Mouse (Mus musculus): ENCODE measurements around the gene Ankrd6. TPM values are rescaled to one million over a fixed set of nuclear protein-coding genes. Genes with fewer than 3 reads are reported as not detected.
A peak's percentile ranks its signal among the peaks of the same experiment; 100 is the strongest.
"Not testable (repeated sequence)": the region's sequence is repeated elsewhere in the genome, so short reads cannot be mapped to it uniquely, and the experiment has no call there.

Gene Ankrd6
- polyA plus RNA-seq, 1 experiment from 2014 or later: 12.2 TPM

DNA sequence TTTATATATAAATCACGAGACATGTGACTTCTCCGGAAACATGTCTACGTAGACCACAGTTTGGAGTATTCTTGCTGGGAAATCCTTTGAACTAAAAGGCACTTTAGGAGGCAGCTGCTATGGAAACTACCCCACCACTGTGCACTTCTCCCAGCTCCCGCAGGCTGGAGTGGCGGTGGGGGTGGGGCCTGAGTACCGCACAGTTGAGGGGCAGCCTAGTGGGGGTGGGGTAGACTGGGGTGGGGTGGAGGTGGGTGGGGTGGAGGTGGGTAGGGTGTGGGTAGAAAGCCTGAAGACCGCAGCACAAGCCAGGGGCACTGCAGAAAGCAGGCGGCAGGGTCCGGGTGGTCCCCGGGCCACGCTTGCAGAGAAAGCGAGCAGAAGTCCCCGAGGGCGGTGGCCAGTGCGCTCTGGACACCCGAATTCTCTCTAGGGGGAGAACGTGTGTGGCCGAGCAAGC is 32.1 kb upstream of the Ankrd6 start, which contains the start of gene Rragd:
Gene Rragd (plus strand): TSS at position 322 of the 460 bp plus-strand sequence.
- peak; percentile 79 for DNase-seq (ENCODE audit: low spot score)
- no peaks in the 10 kb centered on the region for H3K36me3 ChIP-seq (replicated peaks)
- H3K27ac ChIP-seq (replicated peaks): peak within 1 kb of the TSS; percentile 97
- WGBS: under 1% methylated on average over 18 of the region's 18 CpGs
- peak within 1 kb of the TSS; percentile 95 for H3K4me3 ChIP-seq
- no peaks in the 10 kb centered on the region for H3K9me3 ChIP-seq
- peaks cover 53% of the 10 kb centered on the region for H3K4me1 ChIP-seq
- peaks cover 22% of the 10 kb centered on the region for H3K27me3 ChIP-seq (replicated peaks; ENCODE audit: low read depth, poor library complexity, severe bottlenecking)

DNA sequence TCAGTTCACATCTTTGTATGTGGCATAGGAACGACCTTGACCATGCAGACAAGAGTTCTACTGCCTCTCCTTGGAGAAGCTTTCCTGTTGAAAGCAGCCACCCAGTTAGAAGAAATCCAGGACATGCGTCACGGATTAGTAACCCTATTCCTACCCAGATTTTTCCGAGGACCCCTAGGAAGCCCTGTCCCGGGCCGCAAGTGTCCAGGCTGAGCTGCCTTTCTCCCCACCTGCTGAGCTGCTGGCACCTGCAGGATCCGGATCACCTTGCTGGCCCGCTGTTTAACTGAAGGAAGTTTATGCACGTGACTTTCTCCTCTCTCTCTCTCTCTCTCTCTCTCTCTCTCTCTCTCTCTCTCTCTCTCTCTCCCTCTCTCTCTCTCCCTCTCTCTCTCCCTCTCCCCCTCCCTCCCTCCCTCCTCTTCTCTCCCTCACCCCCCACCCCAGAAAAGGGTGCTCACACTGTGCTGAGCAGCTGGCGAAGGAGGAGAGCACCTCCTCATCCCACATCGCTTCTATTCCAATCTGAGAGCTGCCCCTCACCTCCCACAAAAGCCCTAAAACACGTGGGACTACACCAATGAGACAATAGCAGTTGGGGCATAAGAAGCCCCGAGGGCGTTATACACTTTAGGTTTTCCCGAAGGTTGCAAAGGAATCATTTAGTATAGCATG is 31.5 kb upstream of the Ankrd6 start:
- Histone ChIP-seq H3K9me3 (no peaks in the 10 kb centered on the region), H3K36me3 (replicated peaks) (no peaks in the 10 kb centered on the region), H3K4me1 (peaks cover 53% of the 10 kb centered on the region), H3K27ac (replicated peaks) (peak overlapping the region; percentile 97), H3K27me3 (replicated peaks; ENCODE audit: low read depth, poor library complexity, severe bottlenecking) (peaks cover 22% of the 10 kb centered on the region), H3K4me3 (peak overlapping the region; percentile 95)
- DNase-seq (ENCODE audit: low spot score): peak; percentile 44
- 3% methylated on average over 15 of the region's 15 CpGs for WGBS

DNA sequence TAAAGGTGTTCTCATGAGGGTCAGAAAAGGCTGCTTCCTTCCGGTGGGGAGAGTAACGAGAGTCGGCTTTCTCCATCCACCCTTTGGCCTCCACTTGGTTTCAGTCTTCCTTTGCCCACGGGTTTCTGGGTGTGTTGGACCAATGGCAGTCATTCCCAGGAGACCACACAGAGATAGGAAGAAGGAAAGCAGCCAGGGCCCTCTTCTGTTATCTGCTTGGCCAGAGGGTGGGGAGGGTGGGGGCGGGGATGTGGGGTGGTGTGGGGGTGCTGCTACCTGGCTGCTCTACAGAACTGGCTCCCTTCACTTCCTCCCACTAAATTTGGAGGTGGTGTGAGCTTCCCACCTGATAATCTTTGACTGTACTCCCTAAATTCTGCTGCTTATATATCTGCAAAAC is 31.0 kb upstream of the Ankrd6 start:
- 14% methylated on average over 5 of the region's 5 CpGs for WGBS
- Histone ChIP-seq H3K9me3 (no peaks in the 10 kb centered on the region), H3K4me1 (peaks cover 49% of the 10 kb centered on the region), H3K27me3 (replicated peaks; ENCODE audit: low read depth, poor library complexity, severe bottlenecking) (peaks cover 22% of the 10 kb centered on the region), H3K36me3 (replicated peaks) (no peaks in the 10 kb centered on the region), H3K27ac (replicated peaks) (peak overlapping the region; percentile 97; the same call in 1 of the 2 replicates), H3K4me3 (peak overlapping the region; percentile 95; the same call in 1 of the 2 replicates)
- DNase-seq (ENCODE audit: low spot score): no peak

DNA sequence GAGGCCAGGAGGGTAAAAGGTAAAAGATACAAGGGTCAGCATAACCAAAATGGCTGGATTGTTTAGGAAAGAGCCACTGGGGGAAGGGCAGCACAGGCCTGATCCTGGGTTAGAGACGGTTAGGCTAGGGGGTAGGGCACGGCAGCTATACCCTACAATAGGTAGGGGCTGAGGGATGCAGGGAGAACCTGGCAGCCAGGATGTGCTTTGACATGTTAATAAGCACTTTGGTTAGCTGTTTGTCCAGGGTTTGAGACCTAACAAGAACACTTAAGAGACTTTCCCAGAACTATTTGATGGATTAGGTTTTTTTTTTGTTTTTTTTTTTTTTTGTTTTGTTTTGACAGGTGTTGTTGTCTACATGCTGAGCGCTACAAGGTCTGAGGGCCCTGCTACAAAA is 29.4 kb upstream of the Ankrd6 start:
- Histone ChIP-seq H3K27ac (replicated peaks) (no peak overlapping the region), H3K4me3 (no peak overlapping the region), H3K36me3 (replicated peaks) (no peaks in the 10 kb centered on the region), H3K9me3 (no peaks in the 10 kb centered on the region), H3K4me1 (peaks cover 35% of the 10 kb centered on the region), H3K27me3 (replicated peaks; ENCODE audit: low read depth, poor library complexity, severe bottlenecking) (peaks cover 22% of the 10 kb centered on the region)
- DNase-seq (ENCODE audit: low spot score): no peak
- WGBS: 49% methylated on average over 3 of the region's 3 CpGs

DNA sequence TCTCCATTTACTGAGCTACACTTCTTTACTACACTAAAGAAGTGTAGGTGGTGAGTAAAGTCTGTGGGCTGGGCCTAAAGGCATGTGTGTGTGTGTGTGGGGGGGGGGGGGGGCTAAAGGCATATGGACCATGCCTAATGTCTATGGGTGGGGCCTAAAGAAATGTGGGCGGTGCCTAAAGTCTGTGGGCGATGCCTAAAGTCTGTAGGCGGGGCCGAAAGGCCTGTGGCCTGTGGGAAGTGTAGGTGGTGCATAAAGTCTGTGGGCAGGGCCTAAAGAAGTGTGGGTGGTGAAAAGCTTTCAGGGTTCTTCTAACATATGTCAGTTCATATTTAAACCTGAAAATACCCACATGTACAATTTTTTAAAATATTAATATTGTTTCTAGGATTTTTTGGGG is 26.7 kb upstream of the Ankrd6 start:
- Histone ChIP-seq H3K4me3 (no peak overlapping the region), H3K27ac (replicated peaks) (no peak overlapping the region), H3K27me3 (replicated peaks; ENCODE audit: low read depth, poor library complexity, severe bottlenecking) (peaks cover 19% of the 10 kb centered on the region), H3K4me1 (peaks cover 12% of the 10 kb centered on the region), H3K36me3 (replicated peaks) (no peaks in the 10 kb centered on the region), H3K9me3 (peaks cover 17% of the 10 kb centered on the region)
- DNase-seq (ENCODE audit: low spot score): no peak
- 90% methylated on average over 4 of the region's 4 CpGs for WGBS

DNA sequence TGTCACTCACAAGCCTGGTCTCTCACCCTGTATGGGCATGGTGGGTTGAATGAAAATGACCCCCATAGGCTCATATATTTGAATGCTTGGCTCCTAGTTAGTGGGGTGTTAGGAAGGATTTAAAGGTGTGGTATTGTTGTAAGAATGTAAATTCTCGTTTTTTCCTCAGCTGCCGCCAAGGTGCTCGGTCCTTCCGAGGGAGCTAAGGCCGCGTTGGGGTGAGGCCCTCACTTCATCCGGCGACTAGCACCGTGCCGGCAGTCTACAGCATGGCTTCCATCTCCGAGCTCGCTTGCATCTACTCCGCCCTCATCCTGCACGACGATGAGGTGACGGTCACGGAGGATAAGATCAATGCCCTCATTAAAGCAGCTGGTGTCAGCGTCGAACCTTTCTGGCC is 14.0 kb upstream of the Ankrd6 start:
- H3K4me3 ChIP-seq; H3K27ac ChIP-seq (replicated peaks); H3K36me3 ChIP-seq (replicated peaks); DNase-seq (ENCODE audit: low spot score); H3K4me1 ChIP-seq; H3K27me3 ChIP-seq (replicated peaks; ENCODE audit: low read depth, poor library complexity, severe bottlenecking); H3K9me3 ChIP-seq: not testable (repeated sequence)
- WGBS: 90% methylated on average over 19 of the region's 19 CpGs

DNA sequence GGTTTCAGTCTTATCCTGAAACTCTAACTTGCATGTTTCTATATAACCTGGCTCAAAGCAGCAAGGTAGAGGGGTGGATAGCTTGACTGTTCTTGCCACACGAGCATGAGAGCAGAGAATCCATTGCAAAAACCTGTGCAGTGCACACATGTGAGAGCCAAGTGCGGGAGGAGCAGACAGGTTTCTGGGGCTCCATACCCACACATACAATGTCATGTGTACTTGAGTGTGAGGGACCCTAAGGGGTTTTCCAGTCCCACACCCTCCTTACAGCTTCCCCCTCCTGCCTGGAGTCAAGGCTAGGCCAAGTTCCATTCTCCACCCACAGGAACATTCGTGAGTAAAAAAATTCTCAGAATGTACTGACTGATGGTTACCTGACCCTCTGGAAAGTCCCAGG is 10.8 kb upstream of the Ankrd6 start:
- Histone ChIP-seq H3K27ac (replicated peaks) (no peak overlapping the region), H3K4me3 (no peak overlapping the region), H3K4me1 (no peaks in the 10 kb centered on the region), H3K9me3 (no peaks in the 10 kb centered on the region), H3K36me3 (replicated peaks) (no peaks in the 10 kb centered on the region), H3K27me3 (replicated peaks; ENCODE audit: low read depth, poor library complexity, severe bottlenecking) (no peaks in the 10 kb centered on the region)
- no peak for DNase-seq (ENCODE audit: low spot score)
- 80% methylated on average over 3 of the region's 3 CpGs for WGBS

DNA sequence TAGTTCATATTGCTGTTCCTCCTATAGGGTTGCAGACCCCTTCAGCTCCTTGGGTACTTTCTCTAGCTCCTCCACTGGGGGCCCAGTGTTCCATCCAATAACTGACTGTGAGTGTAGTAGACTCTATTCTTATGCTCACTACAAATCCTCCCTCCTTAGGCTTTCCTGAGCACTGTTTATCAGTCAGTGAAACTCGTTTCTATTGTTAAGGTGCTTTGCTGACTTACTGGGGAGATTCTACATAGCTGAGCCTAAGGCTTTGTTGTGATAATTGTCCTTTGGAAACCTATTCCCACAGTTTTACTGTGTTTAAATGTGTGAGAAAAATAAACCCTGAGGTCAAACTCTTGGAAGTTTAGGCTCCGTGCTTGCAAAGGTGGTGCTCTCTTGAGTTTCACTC is 5.8 kb upstream of the Ankrd6 start:
- 38% methylated on average over 2 of the region's 2 CpGs for WGBS
- no peak for DNase-seq (ENCODE audit: low spot score)

DNA sequence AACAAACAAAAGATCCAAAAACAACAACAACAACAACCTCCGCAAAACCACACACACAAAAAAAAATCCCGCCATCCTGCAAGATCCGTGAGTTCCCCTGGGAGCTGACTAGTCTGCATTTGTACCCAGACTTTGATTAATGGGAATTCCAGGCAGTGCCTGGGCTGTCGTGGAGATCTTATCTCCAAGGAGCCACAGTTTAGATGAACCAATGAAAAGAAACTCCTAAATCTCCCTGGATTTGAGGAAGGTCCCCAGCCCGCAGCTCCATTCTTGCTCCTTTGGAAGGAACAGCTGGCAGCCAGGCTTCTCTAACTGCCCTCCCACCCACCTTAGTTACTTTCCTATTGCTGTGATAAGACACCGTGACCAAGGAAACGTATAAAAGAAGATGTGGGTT is 2.0 kb upstream of the Ankrd6 start:
- peak overlapping the region; percentile 82; the same call in 1 of the 2 replicates for H3K4me3 ChIP-seq
- 27% methylated on average over 7 of the region's 7 CpGs for WGBS

More for the DNA sequence above, 5.8 kb upstream of the Ankrd6 start:
- no peak overlapping the region for H3K27ac ChIP-seq (replicated peaks)
- H3K27me3 ChIP-seq (replicated peaks; ENCODE audit: low read depth, poor library complexity, severe bottlenecking): peaks cover 11% of the 10 kb centered on the region
- peaks cover 15% of the 10 kb centered on the region for H3K4me1 ChIP-seq
- no peaks in the 10 kb centered on the region for H3K9me3 ChIP-seq
- no peak overlapping the region for H3K4me3 ChIP-seq
- no peaks in the 10 kb centered on the region for H3K36me3 ChIP-seq (replicated peaks)

DNA sequence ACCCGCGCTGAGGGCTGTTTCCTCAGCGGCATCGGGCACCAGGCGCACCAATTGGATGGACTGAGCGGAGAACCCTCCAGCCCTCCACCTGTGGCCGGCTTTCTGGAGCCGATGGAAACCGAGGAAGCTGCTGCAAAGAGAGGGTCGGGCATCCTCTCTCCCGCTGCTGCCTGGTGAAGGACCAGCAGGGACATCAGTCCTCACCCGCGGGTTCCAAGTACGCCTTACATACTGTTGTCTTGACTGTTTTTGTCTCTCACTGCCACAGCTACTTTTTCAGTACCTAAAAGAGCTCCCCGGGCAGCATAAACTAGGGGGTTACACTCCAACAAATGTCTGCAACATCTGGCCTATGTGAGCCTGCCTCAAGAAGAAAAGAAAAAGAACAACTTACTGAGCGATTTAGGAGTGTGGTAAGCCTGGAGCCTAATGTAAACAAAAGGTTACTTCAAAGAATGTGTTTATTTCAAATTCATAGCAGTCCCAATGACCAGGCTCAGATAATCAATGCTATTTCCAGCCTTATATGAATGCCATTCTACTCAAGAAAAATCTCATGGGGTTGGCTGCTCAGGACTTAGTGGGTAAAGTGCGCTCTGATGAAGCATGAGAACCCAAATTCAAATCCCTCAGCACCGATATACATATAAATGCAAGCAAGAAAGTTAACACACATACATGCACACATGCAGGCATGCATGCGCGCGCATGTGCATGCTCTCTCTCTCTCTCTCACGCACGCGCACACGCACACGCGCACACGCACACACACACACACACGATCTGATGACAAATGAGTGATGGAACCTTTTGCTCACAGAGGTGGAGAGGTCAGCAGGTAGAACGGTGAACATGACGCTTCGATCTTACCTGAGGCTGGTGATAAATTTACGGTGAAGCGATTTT is 647 bp upstream of the Ankrd6 start:
- no peaks in the 10 kb centered on the region for H3K36me3 ChIP-seq (replicated peaks)
- DNase-seq (ENCODE audit: low spot score): peak; percentile 48
- peaks cover 45% of the 10 kb centered on the region for H3K4me1 ChIP-seq
- H3K4me3 ChIP-seq: peak overlapping the region; percentile 82
- WGBS: 5% methylated on average over 34 of the region's 34 CpGs
- H3K27me3 ChIP-seq (replicated peaks; ENCODE audit: low read depth, poor library complexity, severe bottlenecking): peaks cover 17% of the 10 kb centered on the region
- no peaks in the 10 kb centered on the region for H3K9me3 ChIP-seq
- H3K27ac ChIP-seq (replicated peaks): peak overlapping the region; percentile 85

More for the DNA sequence above, 2.0 kb upstream of the Ankrd6 start:
- peaks cover 41% of the 10 kb centered on the region for H3K4me1 ChIP-seq
- no peak overlapping the region for H3K27ac ChIP-seq (replicated peaks)
- DNase-seq (ENCODE audit: low spot score): no peak
- H3K9me3 ChIP-seq: no peaks in the 10 kb centered on the region
- peaks cover 17% of the 10 kb centered on the region for H3K27me3 ChIP-seq (replicated peaks; ENCODE audit: low read depth, poor library complexity, severe bottlenecking)
- no peaks in the 10 kb centered on the region for H3K36me3 ChIP-seq (replicated peaks)

DNA sequence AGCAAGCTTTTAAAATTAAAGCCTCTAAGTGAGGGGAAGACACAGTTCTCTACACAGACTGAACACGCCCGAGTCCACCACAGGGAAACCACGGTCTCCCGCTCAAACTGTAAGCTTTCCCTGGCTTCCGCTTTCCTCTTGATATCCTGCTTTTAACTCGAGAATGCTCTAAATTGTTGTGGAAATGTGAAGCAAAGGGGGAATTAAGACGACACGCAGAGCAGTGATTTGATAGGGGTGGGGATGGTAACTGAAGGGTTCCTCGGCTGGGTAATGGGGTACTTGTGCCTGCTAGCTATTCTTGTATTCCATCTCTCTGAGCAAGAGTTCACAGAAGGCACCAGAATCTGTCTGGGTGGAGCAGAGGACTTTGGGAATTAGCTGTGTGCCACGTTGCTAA is 1.9 kb downstream of the Ankrd6 start:
- 53% methylated on average over 10 of the region's 10 CpGs for WGBS
- Histone ChIP-seq H3K36me3 (replicated peaks) (no peaks in the 10 kb centered on the region), H3K27me3 (replicated peaks; ENCODE audit: low read depth, poor library complexity, severe bottlenecking) (peaks cover 17% of the 10 kb centered on the region), H3K27ac (replicated peaks) (no peak overlapping the region), H3K9me3 (no peaks in the 10 kb centered on the region), H3K4me3 (no peak overlapping the region), H3K4me1 (peaks cover 45% of the 10 kb centered on the region)
- no peak for DNase-seq (ENCODE audit: low spot score)

DNA sequence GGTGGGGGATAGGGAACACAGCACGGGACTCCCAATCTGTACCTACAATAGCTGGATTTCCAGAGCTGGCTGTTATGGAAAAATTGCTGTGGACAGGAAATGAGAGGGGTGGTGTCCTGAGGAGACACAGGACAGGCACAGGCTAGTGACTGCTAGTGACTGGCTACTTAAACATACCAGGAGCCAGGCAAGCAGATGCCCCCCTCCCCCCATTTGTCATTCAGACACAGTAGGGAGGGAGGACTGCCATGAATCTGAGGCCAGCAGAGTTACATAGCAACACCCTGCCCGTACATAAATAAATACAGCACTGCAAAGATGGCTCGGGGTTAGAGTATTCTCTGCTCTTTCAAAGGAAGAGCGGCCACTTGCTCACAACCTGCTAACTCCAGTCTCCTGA is 3.0 kb downstream of the Ankrd6 start:
- Histone ChIP-seq H3K9me3 (no peaks in the 10 kb centered on the region), H3K27ac (replicated peaks) (peak overlapping the region; percentile 15; the same call in 1 of the 2 replicates), H3K36me3 (replicated peaks) (no peaks in the 10 kb centered on the region), H3K27me3 (replicated peaks; ENCODE audit: low read depth, poor library complexity, severe bottlenecking) (peaks cover 13% of the 10 kb centered on the region), H3K4me3 (no peak overlapping the region), H3K4me1 (peaks cover 42% of the 10 kb centered on the region)
- DNase-seq (ENCODE audit: low spot score): peak; percentile 52
- 42% methylated on average over 4 of the region's 4 CpGs for whole genome bisulfite sequencing

Data from embryonic facial prominence, embryonic 10.5 days (tissue).